Mouse (Mus musculus) MEL-GATA-1-ER (cell line): ENCODE measurements around the gene Arsk.
A peak's percentile ranks its signal among the peaks of the same experiment; 100 is the strongest.

ENCODE experiments used
- DNase-seq: peaks from one replicate; pipeline ENCODE4 v3.0.0-alpha.2; 2012; ENCODE audit warnings: low read depth; ENCODE audit errors: extremely low read depth

Arsk gene

GRCm38 (mm10) chr13:76098493-76099303, at the start of gene Arsk, which contains the start of gene Ttc37:
TSS of gene Arsk (minus strand) at chr13:76098660.
TSS of gene Ttc37 (plus strand) at chr13:76098734.
- peak; percentile 97 for DNase-seq

GRCm38 (mm10) chr13:76141117-76141808, 42.8 kb upstream of the Arsk start:
- DNase-seq: no peak

GRCm38 (mm10) chr13:76138862-76139261, 40.4 kb upstream of the Arsk start:
- no peak for DNase-seq

- no peak for DNase-seq
These were observed 34.0 kb upstream of the Arsk start for GRCm38 (mm10) chr13:76132415-76132814.

- no peak for DNase-seq
These were observed 30.3 kb upstream of the Arsk start for GRCm38 (mm10) chr13:76128799-76129198.

- no peak for DNase-seq
These were observed 10.8 kb upstream of the Arsk start for GRCm38 (mm10) chr13:76109069-76109824.

GRCm38 (mm10) chr13:76101989-76102388, 3.5 kb upstream of the Arsk start:
- DNase-seq: no peak

- peak; percentile 64 for DNase-seq
These were observed 356 bp downstream of the Arsk start for GRCm38 (mm10) chr13:76098116-76098492.

- no peak for DNase-seq
These were observed 24.1 kb downstream of the Arsk start for GRCm38 (mm10) chr13:76074323-76074722.

GRCm38 (mm10) chr13:76064363-76064945, 34.0 kb downstream of the Arsk start:
- no peak for DNase-seq

GRCm38 (mm10) chr13:76063548-76063947, 34.9 kb downstream of the Arsk start:
- DNase-seq: no peak

GRCm38 (mm10) chr13:76062569-76062968, 35.9 kb downstream of the Arsk start:
- no peak for DNase-seq

- no peak for DNase-seq
These were observed 36.3 kb downstream of the Arsk start for GRCm38 (mm10) chr13:76062126-76062525.

GRCm38 (mm10) chr13:76059591-76059990, 38.9 kb downstream of the Arsk start:
- no peak for DNase-seq

- DNase-seq: no peak
These were observed 41.0 kb downstream of the Arsk start for GRCm38 (mm10) chr13:76057267-76058069.

GRCm38 (mm10) chr13:76056896-76057266, 41.6 kb downstream of the Arsk start, which contains the start of gene Gpr150:
TSS of gene Gpr150 (minus strand) at chr13:76056996.
- no peak for DNase-seq

- DNase-seq: no peak
These were observed 42.2 kb downstream of the Arsk start for GRCm38 (mm10) chr13:76056261-76056724.

- no peak for DNase-seq
These were observed 42.8 kb downstream of the Arsk start for GRCm38 (mm10) chr13:76055391-76056232.

- DNase-seq: no peak
These were observed 53.5 kb downstream of the Arsk start for GRCm38 (mm10) chr13:76044971-76045370.

GRCm38 (mm10) chr13:76042455-76042854, 56.0 kb downstream of the Arsk start:
- DNase-seq: no peak
